ENCODE assay signal across 37 mouse cellular contexts in genomic region chr17:26861793-26862192, GRCm38 (mm10). TPM values are rescaled to one million over a fixed set of nuclear protein-coding genes. Genes with fewer than 3 reads are reported as not detected.
DNase-seq lines count a peak whose midpoint lies in the region; ATAC-seq and TF ChIP-seq lines count a peak whose summit lies in the region.
"Had no signal": no experiment of that assay in that cellular context is flagged by ENCODE, and none has a peak within 500 bp of the region (broad histone marks: within the 10 kb centered on the region; RNA-seq: fewer than 3 reads in every experiment).

No protein-coding gene starts in this region.

- H3K9ac ChIP-seq in heart, adult 2 months (ENCODE audit: low read depth, low read length): no peak overlapping the region
- H3K9ac ChIP-seq in heart, embryonic 14.5 days (ENCODE audit: low read length): peak overlapping the region; percentile 54
- H3K9ac ChIP-seq in lung, embryonic 16.5 days (ENCODE audit: low read length): no peak overlapping the region
- H3K9ac ChIP-seq in heart, postnatal 0 days (replicated peaks; ENCODE audit: low read depth, low read length): no peak overlapping the region
- H3K9ac ChIP-seq: kidney, embryonic 15.5 days; liver, embryonic 14.5 days; midbrain, embryonic 13.5 days had no signal

- no peak for TF ChIP-seq CTCF in heart, adult 2 months (IDR thresholded peaks at IDR 0.05)
- TF ChIP-seq CTCF in heart, postnatal 0 days (IDR thresholded peaks at IDR 0.05; ENCODE audit: low read depth): no peak

- H3K4me2 ChIP-seq in heart, embryonic 14.5 days (ENCODE audit: low read length): peak overlapping the region; percentile 37; the same call in 1 of the 2 replicates
- H3K4me2 ChIP-seq in lung, embryonic 16.5 days (ENCODE audit: low read depth, low read length): peak overlapping the region; percentile 21
- H3K4me2 ChIP-seq in heart, postnatal 0 days (ENCODE audit: low read depth, low read length): peak overlapping the region; percentile 10; the same call in 1 of the 2 replicates
- H3K4me2 ChIP-seq: kidney, embryonic 15.5 days; midbrain, embryonic 13.5 days had no signal

- H3K4me1 ChIP-seq in heart, adult 2 months (ENCODE audit: control insufficient read depth, insufficient read depth, low read length): no peaks in the 10 kb centered on the region; the same call in 1 of the 2 replicates
- peaks cover 25 to 66% of the 10 kb centered on the region in 2 experiments for H3K4me1 ChIP-seq in heart, embryonic 14.5 days (ENCODE audit: control insufficient read depth in 2 of 2, insufficient read depth in 2 of 2, low read length in 2 of 2)
- H3K4me1 ChIP-seq in lung, embryonic 16.5 days (replicated peaks; ENCODE audit: control insufficient read depth, insufficient read depth, low read length): peaks cover 17% of the 10 kb centered on the region
- H3K4me1 ChIP-seq in heart, postnatal 0 days (ENCODE audit: control insufficient read depth, insufficient read depth): peaks cover 19% of the 10 kb centered on the region
- H3K4me1 ChIP-seq: midbrain, embryonic 13.5 days had no signal

- no peak for ATAC-seq in heart, embryonic 14.5 days (ENCODE audit: insufficient number of reproducible peaks, insufficient read depth, low FRiP score, low read depth)
- ATAC-seq in lung, embryonic 16.5 days (ENCODE audit: low read depth): peak; percentile 71
- ATAC-seq in heart, postnatal 0 days (ENCODE audit: insufficient read depth, low read depth): no peak
- ATAC-seq: forebrain, embryonic 16.5 days; hindbrain, embryonic 16.5 days; midbrain, embryonic 13.5 days had no signal

- intact Hi-C loops in heart, adult 2 months (cut with DNase I): no loop called here

- peak overlapping the region; percentile 75 for H3K27ac ChIP-seq in heart, adult 2 months
- peak overlapping the region; percentile 84 to 87 for H3K27ac ChIP-seq in heart, embryonic 14.5 days (replicated peaks in 1 of 2; ENCODE audit: control insufficient read depth in 1 of 2, insufficient read depth in 1 of 2, low read depth in 2 of 2, low read length in 2 of 2)
- H3K27ac ChIP-seq in lung, embryonic 16.5 days (ENCODE audit: low read length): peak overlapping the region; percentile 62
- peak overlapping the region; percentile 89 for H3K27ac ChIP-seq in heart, postnatal 0 days (ENCODE audit: low read depth)
- H3K27ac ChIP-seq: kidney, embryonic 15.5 days; liver, embryonic 14.5 days; midbrain, embryonic 13.5 days had no signal

- H3K36me3 ChIP-seq in heart, adult 2 months (ENCODE audit: control insufficient read depth, insufficient read depth, low read length): no peaks in the 10 kb centered on the region; the same call in 1 of the 2 replicates
- no peaks in the 10 kb centered on the region for H3K36me3 ChIP-seq in heart, embryonic 14.5 days (ENCODE audit: control insufficient read depth, insufficient read depth, low read length)
- no peaks in the 10 kb centered on the region for H3K36me3 ChIP-seq in lung, embryonic 16.5 days (ENCODE audit: control insufficient read depth, insufficient read depth, low read length)
- H3K36me3 ChIP-seq in heart, postnatal 0 days (replicated peaks; ENCODE audit: control insufficient read depth, insufficient read depth, low read length): no peaks in the 10 kb centered on the region
- H3K36me3 ChIP-seq: G1E; kidney, embryonic 15.5 days; midbrain, embryonic 13.5 days had no signal

- DNase-seq in heart, adult 2 months: no peak
- no peak for DNase-seq in heart, adult 9 months (ENCODE audit: low spot score in 2 of 2)
- DNase-seq in heart, adult 8-10 months (ENCODE audit: low spot score): no peak
- no peak for DNase-seq in lung, postnatal 25 days (ENCODE audit: low spot score)
- no peak for DNase-seq in heart, postnatal 0 days (ENCODE audit: low spot score)
- DNase-seq: cerebellum, adult 2 months; cerebellum, postnatal 14 days; kidney, adult 18-20 months; liver; right cerebral cortex, adult 18-20 months; spleen, adult 18-20 months; thymus, adult 2 months; thymus, postnatal 4 days had no signal

- H3K27me3 ChIP-seq in heart, adult 2 months (ENCODE audit: control insufficient read depth, insufficient read depth, low read length): peaks cover 7% of the 10 kb centered on the region
- no peaks in the 10 kb centered on the region for H3K27me3 ChIP-seq in heart, embryonic 14.5 days (ENCODE audit: control insufficient read depth, insufficient read depth, low read length)
- H3K27me3 ChIP-seq in lung, embryonic 16.5 days (ENCODE audit: control insufficient read depth, insufficient read depth, low read depth, low read length): peaks cover 23% of the 10 kb centered on the region
- 0 out of 2 replicates have a peak, but pooled peaks cover 4% of the 10 kb centered on the region for H3K27me3 ChIP-seq in heart, postnatal 0 days (ENCODE audit: control insufficient read depth, insufficient read depth, low read length)

- no peaks in the 10 kb centered on the region for H3K79me2 ChIP-seq in heart, adult 2 months (replicated peaks; ENCODE audit: control insufficient read depth, insufficient read depth, low read length)

- TF ChIP-seq EP300 in heart, adult 2 months (IDR thresholded peaks at IDR 0.05; ENCODE audit: insufficient read depth, low read depth, low read length): no peak
- TF ChIP-seq EP300 in heart, postnatal 0 days (IDR thresholded peaks at IDR 0.05; ENCODE audit: low read depth): no peak

- WGBS in heart, adult 2 months: 49% methylated on average over 4 of the region's 4 CpGs
- 60% methylated on average over 4 of the region's 4 CpGs for WGBS in heart, embryonic 14.5 days
- 29% methylated on average over 4 of the region's 4 CpGs for WGBS in lung, embryonic 16.5 days
- WGBS in heart, postnatal 0 days: 45% methylated on average over 4 of the region's 4 CpGs

- H3K4me3 ChIP-seq in heart, adult 2 months: no peak overlapping the region
- H3K4me3 ChIP-seq in heart, embryonic 14.5 days (ENCODE audit: control insufficient read depth in 1 of 2, insufficient read depth in 1 of 2, low read depth in 1 of 2, low read length in 2 of 2): no peak overlapping the region
- H3K4me3 ChIP-seq in lung, embryonic 16.5 days (ENCODE audit: low read length): no peak overlapping the region
- no peak overlapping the region for H3K4me3 ChIP-seq in heart, postnatal 0 days (ENCODE audit: low read depth, low read length)
- H3K4me3 ChIP-seq: erythroblast, embryonic 14.5 days; kidney, embryonic 15.5 days; megakaryocyte, embryonic 14.5 days; midbrain, embryonic 13.5 days had no signal

- no peak for TF ChIP-seq POLR2A in heart, adult 2 months (IDR thresholded peaks at IDR 0.05; ENCODE audit: insufficient read depth, low read depth, low read length)

- H3K9me3 ChIP-seq in heart, embryonic 14.5 days (ENCODE audit: control insufficient read depth, low read length): no peaks in the 10 kb centered on the region
- H3K9me3 ChIP-seq in lung, embryonic 16.5 days (ENCODE audit: control insufficient read depth, low read length): no peaks in the 10 kb centered on the region
- H3K9me3 ChIP-seq in heart, postnatal 0 days (replicated peaks; ENCODE audit: control insufficient read depth, low read length): no peaks in the 10 kb centered on the region
- H3K9me3 ChIP-seq: kidney, embryonic 15.5 days; midbrain, embryonic 13.5 days had no signal

RNA-seq across cellular contexts. Expression of gene Nkx2-5, which starts 17.0 kb away (rescaled TPM):
- total RNA-seq in heart, adult 2 months (2021): 10 to 100 TPM; 87.1 to 96.3 TPM
- 72.6 and 104 TPM in 2 replicates for polyA plus RNA-seq in heart, adult 2 months (2012; rRNA removed)
- polyA plus RNA-seq in heart, embryonic 14.5 days (2014; fragmentation: Nextera tagmentation; extraction: Ambion mirVana): 172 and 177 TPM in 2 replicates
- total RNA-seq in heart, adult 8-10 months (2022): 10 to 100 TPM; 75.8 to 81.5 (median 79.7) TPM
- polyA plus RNA-seq in lung, embryonic 16.5 days (2015; fragmentation: Nextera tagmentation; extraction: Ambion mirVana): 1.6 and 2.9 TPM in 2 replicates
- 284 and 346 TPM in 2 replicates for total RNA-seq in heart, postnatal 0 days (2014; rRNA removed; ENCODE audit: low replicate concordance)
- polyA plus RNA-seq in heart, postnatal 0 days (2015; fragmentation: Nextera tagmentation; extraction: Ambion mirVana): 139 and 155 TPM in 2 replicates
- total RNA-seq: adrenal gland, adult 8-10 months; adrenal gland, postnatal 4 days; G1E; gastrocnemius, adult 8-10 months; layer of hippocampus, adult 18-20 months; layer of hippocampus, postnatal 10 days; left cerebral cortex, adult 18-20 months; left cerebral cortex, postnatal 14 days; monocyte, adult 5-6 weeks had no signal
- polyA plus RNA-seq: cerebellum, adult 2 months; cortical plate, adult 2 months; erythroblast, embryonic 14.5 days; forebrain, embryonic 11.5 days; forebrain, embryonic 16.5 days; G1E; gonadal fat pad, adult 2 months; hindbrain, embryonic 11.5 days; hindbrain, embryonic 16.5 days; kidney, embryonic 15.5 days; limb, embryonic 11.5 days; liver, embryonic 14.5 days; midbrain, embryonic 13.5 days; neural tube, embryonic 11.5 days had no signal

RNA-seq across cellular contexts. Expression of gene Kifc5b, which starts 55.1 kb away (rescaled TPM):
- total RNA-seq in heart, adult 2 months (2021): under 1 TPM; 0.26 to 0.36 TPM
- 0.62 and 0.79 TPM in 2 replicates for polyA plus RNA-seq in heart, adult 2 months (2012; rRNA removed)
- 4.2 and 5.0 TPM in 2 replicates for polyA plus RNA-seq in heart, embryonic 14.5 days (2014; fragmentation: Nextera tagmentation; extraction: Ambion mirVana)
- total RNA-seq in heart, adult 8-10 months (2022): under 1 TPM; 0.29 to 0.81 (median 0.48) TPM
- polyA plus RNA-seq in lung, embryonic 16.5 days (2015; fragmentation: Nextera tagmentation; extraction: Ambion mirVana): 9.0 and 12.9 TPM in 2 replicates
- total RNA-seq in heart, postnatal 0 days (2014; rRNA removed; ENCODE audit: low replicate concordance): 4.5 and 4.8 TPM in 2 replicates
- polyA plus RNA-seq in heart, postnatal 0 days (2015; fragmentation: Nextera tagmentation; extraction: Ambion mirVana): 0.93 and 1.5 TPM in 2 replicates

Comparison
In these comparisons a context has a peak if more than half of its experiments do, and no peak if none do; other contexts are left out.
1. RNA of gene Nkx2-5, which starts 17.0 kb away (polyA plus RNA-seq): 172 to 177 TPM in heart, embryonic 14.5 days, 139 to 155 TPM in heart, postnatal 0 days and 72.6 to 104 TPM in heart, adult 2 months; 1.6 to 2.9 TPM in lung, embryonic 16.5 days; every median in the first group is over 10 times any median in the second.
2. Peak in every context shown above with its lines, with median percentiles within 50 percentile points of each other: H3K27ac ChIP-seq and H3K4me2 ChIP-seq.